Mouse (Mus musculus) heart, embryonic 12.5 days (tissue): ENCODE measurements around the gene Nipbl. TPM values are rescaled to one million over a fixed set of nuclear protein-coding genes. Genes with fewer than 3 reads are reported as not detected.

Experiments used
- ATAC-seq: fragments of 200-750 bp; cut with Nextera tagmentation; 2 replicates; pipeline ENCODE4 v1.8.0; 2017; ENCODE audit warnings: moderate TSS enrichment, moderate library complexity; ENCODE audit not compliant: insufficient number of reproducible peaks, low FRiP score
- H3K27ac ChIP-seq: fragments of 300-500 bp; sonication (generic); 2 replicates; pipeline ENCODE4 v1.5.1; 2016; ENCODE audit warnings: mild to moderate bottlenecking, moderate library complexity; ENCODE audit not compliant: poor library complexity, severe bottlenecking
- H3K27me3 ChIP-seq: fragments of 300-500 bp; sonication (generic); replicated peaks from 2 replicates; pipeline ENCODE4 v1.6.1; 2016; ENCODE audit warnings: mild to moderate bottlenecking, moderate library complexity
- H3K36me3 ChIP-seq: fragments of 300-500 bp; sonication (generic); 2 replicates; pipeline ENCODE4 v1.6.1; 2016; ENCODE audit warnings: mild to moderate bottlenecking, moderate library complexity
- H3K4me1 ChIP-seq: fragments of 300-500 bp; sonication (generic); replicated peaks from 2 replicates; pipeline ENCODE4 v1.6.1; 2016; ENCODE audit warnings: mild to moderate bottlenecking
- H3K4me2 ChIP-seq: fragments of 300-500 bp; sonication (generic); 2 replicates; pipeline ENCODE4 v1.6.1; 2016; ENCODE audit warnings: mild to moderate bottlenecking, moderate library complexity
- H3K4me3 ChIP-seq: fragments of 300-500 bp; sonication (generic); 2 replicates; pipeline ENCODE4 v1.5.1; 2016; ENCODE audit warnings: mild to moderate bottlenecking
- H3K9ac ChIP-seq: fragments of 300-500 bp; sonication (generic); 2 replicates; pipeline ENCODE4 v1.6.1; 2016; ENCODE audit warnings: mild to moderate bottlenecking, moderate library complexity
- H3K9me3 ChIP-seq: fragments of 300-500 bp; sonication (generic); replicated peaks from 2 replicates; pipeline ENCODE4 v1.6.1; 2016; ENCODE audit warnings: mild to moderate bottlenecking, moderate library complexity
- WGBS: fragments of 180-500 bp; shearing (Covaris S2); methylation state at CpG from one replicate; pipeline ENCODE4 v1.1.7; 2016; 5-methylcytosine and 5-hydroxymethylcytosine counted together
- polyA plus RNA-seq: library from polyadenylated mRNA; unstranded; fragments of >200 nt; fragmentation: Nextera tagmentation; extraction: Ambion mirVana; gene quantifications from 2 replicates; pipeline ENCODE4 v1.2.1, GENCODE M21; 2016

The Nipbl gene
- polyA plus RNA-seq, 1 experiment from 2014 or later = 13.6 TPM

DNA sequence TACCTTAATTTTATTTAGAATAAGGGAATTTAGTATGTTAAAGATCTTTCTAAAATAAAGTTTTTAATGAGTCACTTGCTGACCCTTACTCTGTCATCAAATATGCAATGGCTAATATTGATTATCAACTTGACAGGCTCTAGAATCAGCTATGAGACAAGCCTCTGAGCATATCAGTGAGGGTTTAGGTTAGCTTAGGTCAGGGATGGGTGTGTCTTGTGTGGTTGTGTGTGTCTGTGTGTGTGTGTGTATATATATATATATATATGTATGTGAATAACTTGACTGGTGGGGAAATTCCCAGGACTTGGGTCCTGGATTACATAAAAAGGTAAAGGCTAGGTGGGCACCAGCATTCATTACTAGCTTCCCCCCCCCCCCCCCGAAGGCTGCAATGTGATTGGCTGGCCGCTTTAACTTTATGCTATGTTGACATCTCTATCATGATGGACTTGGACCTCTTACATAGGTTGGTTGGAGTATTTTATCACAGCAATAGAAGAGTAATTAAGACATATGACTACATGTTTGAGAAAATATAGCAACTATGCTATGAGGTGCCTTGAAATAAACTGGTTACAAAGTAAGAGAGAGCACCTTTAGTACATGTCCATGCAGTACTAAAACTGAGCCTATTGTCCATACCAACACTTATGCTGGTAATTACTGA, 97.0 kb downstream of the Nipbl start:
- Histone ChIP-seq H3K4me2 (no peak overlapping the region), H3K9me3 (no peaks in the 10 kb centered on the region), H3K36me3 (peaks cover 24% of the 10 kb centered on the region), H3K4me3 (no peak overlapping the region), H3K9ac (no peak overlapping the region), H3K27ac (no peak overlapping the region), H3K27me3 (no peaks in the 10 kb centered on the region), H3K4me1 (no peaks in the 10 kb centered on the region)
- no peak for ATAC-seq
- 84% methylated on average over 2 of the region's 2 CpGs for WGBS

DNA sequence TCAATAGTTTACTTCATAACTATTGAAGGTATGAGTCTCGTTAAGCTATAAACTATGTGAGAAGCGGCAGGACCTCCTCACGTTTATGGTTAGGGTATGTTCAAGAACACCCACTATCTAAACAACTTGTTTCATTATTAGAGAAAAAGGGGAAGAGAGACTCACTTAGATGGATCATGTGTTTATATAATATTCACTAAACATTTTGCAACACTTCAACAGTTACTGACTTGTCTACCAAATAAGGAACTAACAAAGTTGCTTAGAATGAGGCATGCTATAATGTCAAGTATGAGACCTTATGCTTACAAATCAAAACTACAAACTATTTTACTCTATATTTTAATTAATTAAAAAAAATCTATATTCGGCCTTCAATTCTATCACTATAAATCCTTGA, 103.7 kb downstream of the Nipbl start:
- Histone ChIP-seq H3K27me3 (no peaks in the 10 kb centered on the region), H3K4me1 (no peaks in the 10 kb centered on the region), H3K36me3 (peaks cover 26% of the 10 kb centered on the region), H3K4me2 (no peak overlapping the region), H3K27ac (no peak overlapping the region), H3K9me3 (no peaks in the 10 kb centered on the region), H3K9ac (no peak overlapping the region), H3K4me3 (no peak overlapping the region)
- WGBS = 91% methylated on average over 4 of the region's 4 CpGs
- ATAC-seq = no peak

GRCm38 (mm10) chr15:8331547-8331946, 112.7 kb downstream of the Nipbl start:
- Histone ChIP-seq H3K4me1 (no peaks in the 10 kb centered on the region), H3K27me3 (no peaks in the 10 kb centered on the region), H3K27ac (no peak overlapping the region), H3K36me3 (peaks cover 43% of the 10 kb centered on the region), H3K4me2 (no peak overlapping the region), H3K9ac (no peak overlapping the region), H3K4me3 (no peak overlapping the region), H3K9me3 (no peaks in the 10 kb centered on the region)
- no peak for ATAC-seq
- 85% methylated on average over 3 of the region's 3 CpGs for WGBS

GRCm38 (mm10) chr15:8325629-8326028, 118.6 kb downstream of the Nipbl start:
- no peak for ATAC-seq
- Histone ChIP-seq H3K36me3 (peaks cover 53% of the 10 kb centered on the region), H3K4me1 (no peaks in the 10 kb centered on the region), H3K4me3 (no peak overlapping the region), H3K27ac (no peak overlapping the region), H3K27me3 (no peaks in the 10 kb centered on the region), H3K9ac (no peak overlapping the region), H3K4me2 (no peak overlapping the region), H3K9me3 (no peaks in the 10 kb centered on the region)
- WGBS = 94% methylated on average over 2 of the region's 2 CpGs

- 96% methylated on average over 2 of the region's 2 CpGs for WGBS
- Histone ChIP-seq H3K4me2 (no peak overlapping the region), H3K9ac (no peak overlapping the region), H3K4me1 (no peaks in the 10 kb centered on the region), H3K4me3 (no peak overlapping the region), H3K36me3 (peaks cover 60% of the 10 kb centered on the region), H3K27ac (no peak overlapping the region), H3K9me3 (no peaks in the 10 kb centered on the region), H3K27me3 (no peaks in the 10 kb centered on the region)
- no peak for ATAC-seq
These were observed 119.4 kb downstream of the Nipbl start for GRCm38 (mm10) chr15:8324833-8325232.

- Histone ChIP-seq H3K9ac (no peak overlapping the region), H3K9me3 (no peaks in the 10 kb centered on the region), H3K27ac (no peak overlapping the region), H3K4me3 (no peak overlapping the region), H3K27me3 (no peaks in the 10 kb centered on the region), H3K4me1 (no peaks in the 10 kb centered on the region), H3K36me3 (peaks cover 59% of the 10 kb centered on the region), H3K4me2 (no peak overlapping the region)
- 88% methylated on average over 4 of the region's 4 CpGs for WGBS
- ATAC-seq = no peak
These were observed 120.2 kb downstream of the Nipbl start for GRCm38 (mm10) chr15:8324061-8324460.

GRCm38 (mm10) chr15:8321491-8321890, 122.8 kb downstream of the Nipbl start:
- Histone ChIP-seq H3K9ac (no peak overlapping the region), H3K9me3 (no peaks in the 10 kb centered on the region), H3K36me3 (peaks cover 57% of the 10 kb centered on the region), H3K27me3 (no peaks in the 10 kb centered on the region), H3K4me1 (no peaks in the 10 kb centered on the region), H3K27ac (no peak overlapping the region), H3K4me3 (no peak overlapping the region), H3K4me2 (no peak overlapping the region)
- no peak for ATAC-seq
- 92% methylated on average over 5 of the region's 5 CpGs for WGBS

GRCm38 (mm10) chr15:8319191-8319590, 125.1 kb downstream of the Nipbl start:
- Histone ChIP-seq H3K27me3 (no peaks in the 10 kb centered on the region), H3K36me3 (peaks cover 46% of the 10 kb centered on the region), H3K4me1 (no peaks in the 10 kb centered on the region), H3K9me3 (no peaks in the 10 kb centered on the region), H3K4me2 (no peak overlapping the region), H3K4me3 (no peak overlapping the region), H3K27ac (no peak overlapping the region), H3K9ac (no peak overlapping the region)
- 95% methylated on average over 5 of the region's 5 CpGs for WGBS
- no peak for ATAC-seq

GRCm38 (mm10) chr15:8317381-8317780, 126.9 kb downstream of the Nipbl start:
- Histone ChIP-seq H3K4me2 (no peak overlapping the region), H3K4me3 (no peak overlapping the region), H3K9me3 (0 out of 2 replicates have a peak, but pooled peaks cover 3% of the 10 kb centered on the region), H3K4me1 (no peaks in the 10 kb centered on the region), H3K36me3 (peaks cover 45% of the 10 kb centered on the region), H3K27me3 (no peaks in the 10 kb centered on the region), H3K9ac (no peak overlapping the region), H3K27ac (no peak overlapping the region)
- ATAC-seq = no peak
- WGBS = 86% methylated on average over 4 of the region's 4 CpGs

DNA sequence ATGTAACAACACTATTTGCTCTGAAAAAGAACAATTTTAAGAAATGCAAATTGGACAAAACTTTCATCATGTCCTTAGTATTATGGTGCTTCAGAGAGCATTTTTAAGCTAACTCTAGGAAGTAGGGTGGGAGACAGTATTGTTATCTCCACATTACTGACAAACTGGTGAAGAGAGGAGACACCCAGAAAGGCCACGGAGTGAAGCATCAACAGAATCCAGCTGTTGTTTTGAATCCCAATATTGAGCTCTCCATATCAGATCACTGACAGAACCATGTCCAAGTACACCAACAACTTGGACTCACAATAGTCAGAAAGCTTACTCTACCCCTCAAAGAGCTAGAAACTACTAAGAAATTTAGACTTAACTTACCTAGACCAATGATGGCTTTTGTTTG, 138.8 kb downstream of the Nipbl start:
- H3K9ac ChIP-seq = no peak overlapping the region
- no peak for ATAC-seq
- H3K4me1 ChIP-seq = no peaks in the 10 kb centered on the region
- H3K36me3 ChIP-seq = peaks cover 55% of the 10 kb centered on the region
- no peaks in the 10 kb centered on the region for H3K9me3 ChIP-seq
- no peak overlapping the region for H3K27ac ChIP-seq
- H3K27me3 ChIP-seq = no peaks in the 10 kb centered on the region
- H3K4me3 ChIP-seq = no peak overlapping the region
- H3K4me2 ChIP-seq = no peak overlapping the region
- 90% methylated on average over 1 of the region's 1 CpGs for WGBS

- H3K27ac ChIP-seq = no peak overlapping the region
- no peak for ATAC-seq
- H3K9ac ChIP-seq = no peak overlapping the region
- 92% methylated on average over 10 of the region's 10 CpGs for WGBS
- H3K36me3 ChIP-seq = peaks cover 67% of the 10 kb centered on the region
- H3K27me3 ChIP-seq = no peaks in the 10 kb centered on the region
- no peaks in the 10 kb centered on the region for H3K4me1 ChIP-seq
- no peak overlapping the region for H3K4me3 ChIP-seq
- no peak overlapping the region for H3K4me2 ChIP-seq
- H3K9me3 ChIP-seq = no peaks in the 10 kb centered on the region
These were observed 141.3 kb downstream of the Nipbl start for GRCm38 (mm10) chr15:8302944-8303343.

DNA sequence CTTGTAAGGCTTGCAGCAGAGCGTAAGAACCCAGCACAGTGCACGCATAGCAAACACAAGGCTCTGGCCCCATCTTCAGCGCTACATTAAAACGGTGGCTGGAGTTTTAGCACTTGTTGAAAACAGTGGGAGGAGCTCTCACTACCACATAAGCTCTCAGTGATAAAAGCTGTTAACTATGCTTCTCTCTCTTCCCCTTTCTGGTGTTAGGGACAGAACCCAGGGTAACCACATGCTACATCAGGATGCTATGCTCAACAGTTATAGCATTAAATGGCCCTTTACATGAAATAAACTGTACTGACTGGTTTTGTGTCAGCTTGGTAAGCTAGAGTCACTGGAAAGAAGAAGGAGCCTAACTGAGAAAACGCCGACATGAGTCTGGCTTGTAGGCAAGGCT, 150.1 kb downstream of the Nipbl start:
- 87% methylated on average over 6 of the region's 6 CpGs for WGBS
- ATAC-seq = no peak
- Histone ChIP-seq H3K4me3 (no peak overlapping the region), H3K4me2 (no peak overlapping the region), H3K4me1 (no peaks in the 10 kb centered on the region), H3K27me3 (no peaks in the 10 kb centered on the region), H3K27ac (no peak overlapping the region), H3K9ac (no peak overlapping the region), H3K36me3 (peaks cover 80% of the 10 kb centered on the region), H3K9me3 (no peaks in the 10 kb centered on the region)
